Mouse (Mus musculus) heart, postnatal 25 days (tissue): ENCODE measurements around the gene Olfr1436. TPM values are rescaled to one million over a fixed set of nuclear protein-coding genes. Genes with fewer than 3 reads are reported as not detected.
"Not testable (repeated sequence)": the region's sequence is repeated elsewhere in the genome, so short reads cannot be mapped to it uniquely, and the experiment has no call there.

Source experiments
- DNase-seq: peaks from one replicate; pipeline ENCODE4 v3.0.0; 2022; ENCODE audit warnings: low spot score
- intact Hi-C: fragments of 180-260 bp; cut with DNase I; formaldehyde crosslinking; loops from one replicate; pipeline ENCODE4 v1.15.1; 2025
- total RNA-seq, 2 experiments: library from RNA; stranded (reverse); gene quantifications; 2 replicates each; pipeline ENCODE4 v1.2.3; 2021

Gene Olfr1436
- total RNA-seq = not detected

GRCm38 (mm10) chr19:12299030-12299429, at the start of gene Olfr1436:
TSS of gene Olfr1436 (minus strand) at chr19:12299130.
- DNase-seq, intact Hi-C loops: not testable (repeated sequence)

- DNase-seq = no peak
Measured at GRCm38 (mm10) chr19:12335810-12336209, 36.9 kb upstream of the Olfr1436 start, which contains the start of gene Olfr1438-ps1. TSS of gene Olfr1438-ps1 (minus strand) at chr19:12335910.

GRCm38 (mm10) chr19:12325001-12325400, 26.1 kb upstream of the Olfr1436 start, which contains the start of gene Olfr1437:
TSS of gene Olfr1437 (minus strand) at chr19:12325101.
- no peak for DNase-seq
- intact Hi-C loops = no loop called here

More at GRCm38 (mm10) chr19:12335810-12336209, 36.9 kb upstream of the Olfr1436 start, which contains the start of gene Olfr1438-ps1:
- intact Hi-C loops = no loop called here

- no peak for DNase-seq
- intact Hi-C loops = no loop called here
Measured at GRCm38 (mm10) chr19:12292979-12293378, 6.0 kb downstream of the Olfr1436 start.

DNA sequence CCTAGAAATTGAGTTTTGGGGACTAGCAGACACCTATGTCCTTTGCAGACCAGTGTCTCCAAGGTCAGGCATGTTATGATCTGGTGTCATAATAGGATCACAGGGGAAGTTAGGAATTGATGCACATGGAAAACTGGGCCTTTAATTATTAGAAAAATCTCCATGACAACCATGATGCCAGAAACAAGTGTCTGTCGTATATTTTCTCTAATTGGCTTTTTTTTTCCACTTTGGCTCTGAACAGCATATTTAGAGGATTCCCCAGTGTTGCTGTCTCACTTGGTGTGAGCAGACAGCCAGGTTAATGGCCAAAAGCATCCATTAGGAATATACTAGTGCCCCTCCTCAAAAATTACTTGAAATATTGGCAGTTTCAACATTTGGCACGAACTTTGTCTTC, 19.4 kb downstream of the Olfr1436 start, which contains the start of gene Olfr1434:
Olfr1434 (plus strand) TSS at position 301 of the 400 bp plus-strand sequence.
- intact Hi-C loops = no loop called here

GRCm38 (mm10) chr19:12260732-12261131, 38.2 kb downstream of the Olfr1436 start, which contains the start of gene Olfr235:
TSS of gene Olfr235 (plus strand) at chr19:12261032.
- intact Hi-C loops = no loop called here

More for the DNA sequence above, 19.4 kb downstream of the Olfr1436 start, which contains the start of gene Olfr1434:
- no peak for DNase-seq

More at GRCm38 (mm10) chr19:12260732-12261131, 38.2 kb downstream of the Olfr1436 start, which contains the start of gene Olfr235:
- DNase-seq = no peak

Other genes with a start within 250 kb of the Olfr1436 start
- not detected for gene Olfr1424, start 236.4 kb downstream of the Olfr1436 start, total RNA-seq
- gene Olfr1425, start 221.4 kb downstream of the Olfr1436 start, total RNA-seq = not detected
- gene Olfr1426, start 207.1 kb downstream of the Olfr1436 start, total RNA-seq = not detected
- gene Olfr1427, start 195.8 kb downstream of the Olfr1436 start, total RNA-seq = not detected
- not detected for gene Olfr1428, start 183.2 kb downstream of the Olfr1436 start, total RNA-seq
- not detected for gene Olfr76, start 175.9 kb downstream of the Olfr1436 start, total RNA-seq
- not detected for gene Olfr1555-ps1, start 129.0 kb downstream of the Olfr1436 start, total RNA-seq
- gene Olfr1431, start 98.5 kb downstream of the Olfr1436 start, total RNA-seq = not detected
- not detected for gene Olfr1432, start 66.5 kb downstream of the Olfr1436 start, total RNA-seq
- not detected for gene Olfr262, start 57.5 kb downstream of the Olfr1436 start, total RNA-seq
- gene Olfr235, start 38.1 kb downstream of the Olfr1436 start, total RNA-seq = not detected
- not detected for gene Olfr1434, start 19.3 kb downstream of the Olfr1436 start, total RNA-seq
- gene Olfr1437, start 26.0 kb upstream of the Olfr1436 start, total RNA-seq = not detected
- gene Olfr1438-ps1, start 36.8 kb upstream of the Olfr1436 start, total RNA-seq = not detected
- not detected for gene Olfr1440, start 88.1 kb upstream of the Olfr1436 start, total RNA-seq
- gene Olfr1441, start 118.3 kb upstream of the Olfr1436 start, total RNA-seq = not detected
- gene Pfpl, start 128.8 kb upstream of the Olfr1436 start, total RNA-seq = not detected
- gene Mpeg1, start 161.6 kb upstream of the Olfr1436 start, total RNA-seq = 1 to 10 TPM; 7.4 to 8.3 TPM
- gene Dtx4, start 202.3 kb upstream of the Olfr1436 start, total RNA-seq = 1 to 10 TPM; 6.8 to 8.1 TPM
- gene Fam111a, start 246.6 kb upstream of the Olfr1436 start, total RNA-seq = 1 to 10 TPM; 5.6 to 6.1 TPM